Mouse (Mus musculus) hindbrain, embryonic 16.5 days (tissue): ENCODE results near the gene Syngap1. TPM values are rescaled to one million over a fixed set of nuclear protein-coding genes. Genes with fewer than 3 reads are reported as not detected.

Experiments used
- ATAC-seq: fragments of 200-750 bp; cut with Nextera tagmentation; 2 replicates; pipeline ENCODE4 v1.8.0; 2017; ENCODE audit warnings: moderate TSS enrichment, moderate library complexity
- H3K27ac ChIP-seq: fragments of 300-500 bp; sonication (generic); 2 replicates; pipeline ENCODE4 v1.5.1; 2014; ENCODE audit warnings: low read depth, mild to moderate bottlenecking, control low read depth, low read length, moderate library complexity
- H3K27me3 ChIP-seq: fragments of 300-500 bp; sonication (generic); replicated peaks from 2 replicates; pipeline ENCODE4 v1.6.1; 2014; ENCODE audit warnings: low read length; ENCODE audit not compliant: control insufficient read depth, insufficient read depth
- H3K36me3 ChIP-seq: fragments of 300-500 bp; sonication (generic); 2 replicates; pipeline ENCODE4 v1.6.1; 2014; ENCODE audit warnings: mild to moderate bottlenecking, low read length, moderate library complexity, mixed read lengths; ENCODE audit not compliant: control insufficient read depth, insufficient read depth
- H3K4me1 ChIP-seq: fragments of 300-500 bp; sonication (generic); 2 replicates; pipeline ENCODE4 v1.6.1; 2014; ENCODE audit warnings: low read depth, low read length; ENCODE audit not compliant: control insufficient read depth, insufficient read depth
- H3K4me2 ChIP-seq: fragments of 300-500 bp; sonication (generic); 2 replicates; pipeline ENCODE4 v1.6.1; 2014; ENCODE audit warnings: mild to moderate bottlenecking, low read length, control low read depth, moderate library complexity
- H3K4me3 ChIP-seq: fragments of 300-500 bp; sonication (generic); 2 replicates; pipeline ENCODE4 v1.5.1; 2014; ENCODE audit warnings: mild to moderate bottlenecking, low read length, control low read depth, moderate library complexity
- H3K9ac ChIP-seq: fragments of 300-500 bp; sonication (generic); 2 replicates; pipeline ENCODE4 v1.6.1; 2014; ENCODE audit warnings: low read depth, mild to moderate bottlenecking, control low read depth, low read length, moderate library complexity
- H3K9me3 ChIP-seq: fragments of 300-500 bp; sonication (generic); 2 replicates; pipeline ENCODE4 v1.6.1; 2014; ENCODE audit warnings: mild to moderate bottlenecking, low read length, moderate library complexity; ENCODE audit not compliant: control insufficient read depth
- WGBS: fragments of 180-500 bp; shearing (Covaris S2); extraction: QIAGEN DNeasy Blood & Tissue Kit; methylation state at CpG from one replicate; pipeline ENCODE4 v1.1.7; 2014; 5-methylcytosine and 5-hydroxymethylcytosine counted together
- polyA plus RNA-seq: library from polyadenylated mRNA; unstranded; fragments of >200 nt; fragmentation: Nextera tagmentation; extraction: Ambion mirVana; gene quantifications from 2 replicates; pipeline ENCODE4 v1.2.1, GENCODE M21; 2015

The Syngap1 gene
- polyA plus RNA-seq, 1 experiment from 2014 or later = 4.9 TPM

DNA sequence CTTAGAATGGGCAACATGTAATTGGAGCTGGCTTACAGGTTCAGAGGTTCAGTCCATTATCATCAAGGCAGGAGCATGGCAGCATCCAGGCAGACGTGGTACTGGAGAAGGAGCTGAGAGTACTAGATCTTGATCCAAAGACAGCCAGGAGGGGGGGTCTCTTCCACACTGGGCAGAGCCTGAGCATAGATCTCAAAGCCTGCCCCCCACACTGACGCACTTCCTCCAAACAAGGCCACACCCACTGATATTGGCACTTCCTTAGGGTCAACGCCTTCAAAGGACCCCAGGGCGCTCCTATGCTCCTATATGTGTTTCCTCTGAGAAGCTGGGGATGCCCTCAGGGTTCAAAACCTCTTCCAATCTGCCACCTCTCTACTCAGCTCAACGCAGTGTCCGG lies 54.0 kb downstream of the Syngap1 start:
- ATAC-seq = no peak
- WGBS = 89% methylated on average over 6 of the region's 6 CpGs
- Histone ChIP-seq H3K4me2 (no peak overlapping the region), H3K4me1 (no peaks in the 10 kb centered on the region), H3K27me3 (no peaks in the 10 kb centered on the region), H3K36me3 (no peaks in the 10 kb centered on the region), H3K27ac (no peak overlapping the region), H3K4me3 (no peak overlapping the region), H3K9me3 (no peaks in the 10 kb centered on the region), H3K9ac (no peak overlapping the region)

- Histone ChIP-seq H3K9me3 (no peaks in the 10 kb centered on the region), H3K4me1 (no peaks in the 10 kb centered on the region), H3K4me3 (no peak overlapping the region), H3K4me2 (no peak overlapping the region), H3K27me3 (no peaks in the 10 kb centered on the region), H3K27ac (no peak overlapping the region), H3K9ac (no peak overlapping the region), H3K36me3 (no peaks in the 10 kb centered on the region)
- ATAC-seq = no peak
- WGBS = 83% methylated on average over 8 of the region's 8 CpGs
Observed at GRCm38 (mm10) chr17:26995562-26995961, 54.5 kb downstream of the Syngap1 start.

- H3K4me1 ChIP-seq = no peaks in the 10 kb centered on the region
- 86% methylated on average over 4 of the region's 4 CpGs for WGBS
- H3K27me3 ChIP-seq = no peaks in the 10 kb centered on the region
- no peak overlapping the region for H3K4me3 ChIP-seq
- H3K36me3 ChIP-seq = no peaks in the 10 kb centered on the region
- H3K4me2 ChIP-seq = no peak overlapping the region
- ATAC-seq = no peak
- H3K27ac ChIP-seq = no peak overlapping the region
- no peaks in the 10 kb centered on the region for H3K9me3 ChIP-seq
- no peak overlapping the region for H3K9ac ChIP-seq
Observed at GRCm38 (mm10) chr17:26997661-26998060, 56.6 kb downstream of the Syngap1 start.

- Histone ChIP-seq H3K27ac (no peak overlapping the region), H3K27me3 (no peaks in the 10 kb centered on the region), H3K9me3 (no peaks in the 10 kb centered on the region), H3K4me2 (no peak overlapping the region), H3K9ac (no peak overlapping the region), H3K36me3 (no peaks in the 10 kb centered on the region), H3K4me3 (no peak overlapping the region), H3K4me1 (no peaks in the 10 kb centered on the region)
- ATAC-seq = no peak
- WGBS = 97% methylated on average over 15 of the region's 15 CpGs
Observed at GRCm38 (mm10) chr17:26998283-26998682, 57.2 kb downstream of the Syngap1 start.

GRCm38 (mm10) chr17:26999996-27000395 lies 58.9 kb downstream of the Syngap1 start:
- Histone ChIP-seq H3K4me1 (no peaks in the 10 kb centered on the region), H3K36me3 (no peaks in the 10 kb centered on the region), H3K9ac (no peak overlapping the region), H3K4me3 (no peak overlapping the region), H3K27me3 (no peaks in the 10 kb centered on the region), H3K9me3 (no peaks in the 10 kb centered on the region), H3K4me2 (no peak overlapping the region), H3K27ac (no peak overlapping the region)
- 79% methylated on average over 12 of the region's 12 CpGs for WGBS
- ATAC-seq = 0 out of 2 replicates have a peak, but pooled peaks have one; percentile 27

GRCm38 (mm10) chr17:27001151-27001550 lies 60.1 kb downstream of the Syngap1 start:
- no peak overlapping the region for H3K27ac ChIP-seq
- no peak for ATAC-seq
- H3K9me3 ChIP-seq = no peaks in the 10 kb centered on the region
- no peak overlapping the region for H3K4me2 ChIP-seq
- WGBS = 73% methylated on average over 7 of the region's 7 CpGs
- H3K36me3 ChIP-seq = no peaks in the 10 kb centered on the region
- H3K27me3 ChIP-seq = no peaks in the 10 kb centered on the region
- no peaks in the 10 kb centered on the region for H3K4me1 ChIP-seq
- no peak overlapping the region for H3K9ac ChIP-seq
- H3K4me3 ChIP-seq = no peak overlapping the region

- Histone ChIP-seq H3K4me2 (no peak overlapping the region), H3K4me3 (no peak overlapping the region), H3K27ac (no peak overlapping the region), H3K9ac (no peak overlapping the region), H3K9me3 (no peaks in the 10 kb centered on the region), H3K4me1 (no peaks in the 10 kb centered on the region), H3K27me3 (no peaks in the 10 kb centered on the region), H3K36me3 (no peaks in the 10 kb centered on the region)
- 36% methylated on average over 6 of the region's 6 CpGs for WGBS
- no peak for ATAC-seq
Observed at GRCm38 (mm10) chr17:27001889-27002288, 60.8 kb downstream of the Syngap1 start.

DNA sequence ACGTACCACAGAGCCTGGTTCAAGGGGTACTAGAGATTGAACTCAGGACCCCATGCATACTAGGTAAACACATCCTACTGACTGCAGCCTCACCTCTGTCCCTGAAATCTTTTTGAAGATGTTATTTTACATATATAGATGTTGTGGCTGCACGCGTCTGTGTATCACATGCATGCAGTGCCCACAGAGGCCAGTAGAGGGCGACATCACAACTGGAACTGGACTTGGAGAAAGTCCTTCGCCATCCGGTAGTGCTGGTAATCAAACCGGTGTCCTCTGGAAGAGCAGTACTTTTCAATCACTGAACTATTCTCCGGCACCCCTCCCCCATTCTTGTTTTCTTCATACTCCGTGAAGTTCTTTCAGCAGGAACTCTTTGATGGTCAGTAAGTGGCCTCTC lies 63.4 kb downstream of the Syngap1 start:
- WGBS = 36% methylated on average over 9 of the region's 9 CpGs
- H3K36me3 ChIP-seq = no peaks in the 10 kb centered on the region
- no peak for ATAC-seq
- H3K9ac ChIP-seq = no peak overlapping the region
- no peaks in the 10 kb centered on the region for H3K9me3 ChIP-seq
- no peak overlapping the region for H3K4me2 ChIP-seq
- H3K27ac ChIP-seq = no peak overlapping the region
- no peaks in the 10 kb centered on the region for H3K27me3 ChIP-seq
- H3K4me3 ChIP-seq = no peak overlapping the region
- H3K4me1 ChIP-seq = no peaks in the 10 kb centered on the region

- no peak overlapping the region for H3K9ac ChIP-seq
- WGBS = 42% methylated on average over 19 of the region's 19 CpGs
- no peak for ATAC-seq
- no peak overlapping the region for H3K27ac ChIP-seq
- no peaks in the 10 kb centered on the region for H3K27me3 ChIP-seq
- H3K9me3 ChIP-seq = no peaks in the 10 kb centered on the region
- H3K4me3 ChIP-seq = no peak overlapping the region
- no peak overlapping the region for H3K4me2 ChIP-seq
- H3K4me1 ChIP-seq = no peaks in the 10 kb centered on the region
- H3K36me3 ChIP-seq = no peaks in the 10 kb centered on the region
Observed at GRCm38 (mm10) chr17:27004903-27005485, 63.9 kb downstream of the Syngap1 start.

GRCm38 (mm10) chr17:27005644-27006043 lies 64.6 kb downstream of the Syngap1 start:
- Histone ChIP-seq H3K4me1 (no peaks in the 10 kb centered on the region), H3K36me3 (no peaks in the 10 kb centered on the region), H3K27me3 (no peaks in the 10 kb centered on the region), H3K27ac (no peak overlapping the region), H3K9ac (no peak overlapping the region), H3K4me2 (no peak overlapping the region), H3K4me3 (no peak overlapping the region), H3K9me3 (no peaks in the 10 kb centered on the region)
- WGBS = 71% methylated on average over 11 of the region's 11 CpGs
- no peak for ATAC-seq
